Mouse (Mus musculus) spleen, postnatal 10 days (tissue): Measurements from ENCODE around the gene Hexdc.

Experiments
- DNase-seq, 2 experiments: peaks; one replicate each; pipeline ENCODE4 v3.0.0; 2021 to 2022; ENCODE audit warnings: low spot score in 2 of 2

Hexdc gene

GRCm38 (mm10) chr11:121228129-121229017 lies 24.1 kb downstream of the Hexdc start:
- DNase-seq: peak; percentile 33

GRCm38 (mm10) chr11:121229018-121229439 lies 24.8 kb downstream of the Hexdc start, which contains the start of gene Cybc1:
TSS of gene Cybc1 (minus strand) at chr11:121229322.
- DNase-seq: peak; percentile 80 to 86

- no peak for DNase-seq
Observed at GRCm38 (mm10) chr11:121231191-121231590, 27.0 kb downstream of the Hexdc start.

- DNase-seq: no peak
Observed at GRCm38 (mm10) chr11:121231628-121232291, 27.5 kb downstream of the Hexdc start.

GRCm38 (mm10) chr11:121232706-121233105 lies 28.5 kb downstream of the Hexdc start:
- DNase-seq: no peak

- peak; percentile 51 to 83 for DNase-seq
Observed at GRCm38 (mm10) chr11:121235475-121236238, 31.4 kb downstream of the Hexdc start.

- DNase-seq: peak; percentile 96 to 99
Observed at GRCm38 (mm10) chr11:121236564-121237344, 32.5 kb downstream of the Hexdc start, which contains the start of gene Narf. TSS of gene Narf (plus strand) at chr11:121237253.

GRCm38 (mm10) chr11:121237345-121238128 lies 33.3 kb downstream of the Hexdc start:
- DNase-seq: peak in 1 of 2 experiments; percentile 64

- DNase-seq: peak in 1 of 2 experiments; percentile 62
Observed at GRCm38 (mm10) chr11:121239669-121240068, 35.4 kb downstream of the Hexdc start.

GRCm38 (mm10) chr11:121250196-121250595 lies 46.0 kb downstream of the Hexdc start:
- no peak for DNase-seq

- DNase-seq: peak; percentile 88 to 95
Observed at GRCm38 (mm10) chr11:121259160-121260100, 55.2 kb downstream of the Hexdc start, which contains the start of gene Foxk2. TSS of gene Foxk2 (plus strand) at chr11:121259990.

- DNase-seq: peak; percentile 60 to 66
Observed at GRCm38 (mm10) chr11:121260211-121260906, 56.1 kb downstream of the Hexdc start.

GRCm38 (mm10) chr11:121261074-121261473 lies 56.8 kb downstream of the Hexdc start:
- no peak for DNase-seq
